Mouse (Mus musculus): Measurements from ENCODE around the gene Best1. TPM values are rescaled to one million over a fixed set of nuclear protein-coding genes. Genes with fewer than 3 reads are reported as not detected.

Best1 gene
- polyA plus RNA-seq, 1 experiment from 2014 or later, result 1.1 TPM

GRCm38 (mm10) chr19:10041388-10042148 is 40.1 kb upstream of the Best1 start, which contains the start of gene Fads3:
Gene Fads3 (plus strand): TSS chr19:10041569.
- no peak within 1 kb of the TSS for H3K27ac ChIP-seq (ENCODE audit: low read depth, low read length)
- peak within 1 kb of the TSS; percentile 61 for H3K9ac ChIP-seq (ENCODE audit: low read depth, low read length)
- peaks cover 27% of the 10 kb centered on the region for H3K4me1 ChIP-seq (ENCODE audit: control insufficient read depth, insufficient read depth, low read length)
- H3K9me3 ChIP-seq (ENCODE audit: control insufficient read depth, low read length), result no peaks in the 10 kb centered on the region
- peak within 1 kb of the TSS; percentile 78 for H3K4me2 ChIP-seq (replicated peaks; ENCODE audit: low read depth, low read length)
- peak; percentile 94 for ATAC-seq (ENCODE audit: low FRiP score, low TSS enrichment)
- no peaks in the 10 kb centered on the region for H3K27me3 ChIP-seq (ENCODE audit: control insufficient read depth, insufficient read depth, low read length)
- H3K4me3 ChIP-seq (ENCODE audit: low read length), result peak within 1 kb of the TSS; percentile 53
- H3K36me3 ChIP-seq (ENCODE audit: control insufficient read depth, insufficient read depth, low read length), result no peaks in the 10 kb centered on the region
- WGBS, result under 1% methylated on average over 69 of the region's 69 CpGs

GRCm38 (mm10) chr19:10040866-10041387 is 39.5 kb upstream of the Best1 start:
- peak overlapping the region; percentile 61; the same call in 1 of the 2 replicates for H3K9ac ChIP-seq (ENCODE audit: low read depth, low read length)
- no peaks in the 10 kb centered on the region for H3K9me3 ChIP-seq (ENCODE audit: control insufficient read depth, low read length)
- no peak overlapping the region for H3K27ac ChIP-seq (ENCODE audit: low read depth, low read length)
- WGBS, result 7% methylated on average over 20 of the region's 20 CpGs
- peak overlapping the region; percentile 53 for H3K4me3 ChIP-seq (ENCODE audit: low read length)
- ATAC-seq (ENCODE audit: low FRiP score, low TSS enrichment), result no peak
- peaks cover 27% of the 10 kb centered on the region for H3K4me1 ChIP-seq (ENCODE audit: control insufficient read depth, insufficient read depth, low read length)
- H3K27me3 ChIP-seq (ENCODE audit: control insufficient read depth, insufficient read depth, low read length), result no peaks in the 10 kb centered on the region
- no peaks in the 10 kb centered on the region for H3K36me3 ChIP-seq (ENCODE audit: control insufficient read depth, insufficient read depth, low read length)
- H3K4me2 ChIP-seq (replicated peaks; ENCODE audit: low read depth, low read length), result peak overlapping the region; percentile 78

GRCm38 (mm10) chr19:10039615-10040014 is 38.2 kb upstream of the Best1 start:
- peaks cover 27% of the 10 kb centered on the region for H3K4me1 ChIP-seq (ENCODE audit: control insufficient read depth, insufficient read depth, low read length)
- 86% methylated on average over 2 of the region's 2 CpGs for WGBS
- no peaks in the 10 kb centered on the region for H3K27me3 ChIP-seq (ENCODE audit: control insufficient read depth, insufficient read depth, low read length)
- no peaks in the 10 kb centered on the region for H3K9me3 ChIP-seq (ENCODE audit: control insufficient read depth, low read length)
- H3K4me3 ChIP-seq (ENCODE audit: low read length), result no peak overlapping the region
- H3K4me2 ChIP-seq (replicated peaks; ENCODE audit: low read depth, low read length), result no peak overlapping the region
- no peak for ATAC-seq (ENCODE audit: low FRiP score, low TSS enrichment)
- H3K36me3 ChIP-seq (ENCODE audit: control insufficient read depth, insufficient read depth, low read length), result no peaks in the 10 kb centered on the region
- no peak overlapping the region for H3K9ac ChIP-seq (ENCODE audit: low read depth, low read length)
- H3K27ac ChIP-seq (ENCODE audit: low read depth, low read length), result no peak overlapping the region

GRCm38 (mm10) chr19:10038910-10039309 is 37.5 kb upstream of the Best1 start:
- whole genome bisulfite sequencing, result 10% methylated on average over 3 of the region's 3 CpGs
- H3K4me1 ChIP-seq (ENCODE audit: control insufficient read depth, insufficient read depth, low read length), result peaks cover 27% of the 10 kb centered on the region
- H3K36me3 ChIP-seq (ENCODE audit: control insufficient read depth, insufficient read depth, low read length), result no peaks in the 10 kb centered on the region
- H3K27me3 ChIP-seq (ENCODE audit: control insufficient read depth, insufficient read depth, low read length), result no peaks in the 10 kb centered on the region
- ATAC-seq (ENCODE audit: low FRiP score, low TSS enrichment), result no peak
- H3K4me2 ChIP-seq (replicated peaks; ENCODE audit: low read depth, low read length), result no peak overlapping the region
- no peak overlapping the region for H3K9ac ChIP-seq (ENCODE audit: low read depth, low read length)
- H3K27ac ChIP-seq (ENCODE audit: low read depth, low read length), result no peak overlapping the region
- no peak overlapping the region for H3K4me3 ChIP-seq (ENCODE audit: low read length)
- H3K9me3 ChIP-seq (ENCODE audit: control insufficient read depth, low read length), result no peaks in the 10 kb centered on the region

- H3K27me3 ChIP-seq (ENCODE audit: control insufficient read depth, insufficient read depth, low read length), result no peaks in the 10 kb centered on the region
- H3K4me3 ChIP-seq (ENCODE audit: low read length), result no peak overlapping the region
- WGBS, result 83% methylated on average over 3 of the region's 3 CpGs
- peaks cover 27% of the 10 kb centered on the region for H3K4me1 ChIP-seq (ENCODE audit: control insufficient read depth, insufficient read depth, low read length)
- no peaks in the 10 kb centered on the region for H3K9me3 ChIP-seq (ENCODE audit: control insufficient read depth, low read length)
- no peak overlapping the region for H3K27ac ChIP-seq (ENCODE audit: low read depth, low read length)
- H3K4me2 ChIP-seq (replicated peaks; ENCODE audit: low read depth, low read length), result no peak overlapping the region
- no peak for ATAC-seq (ENCODE audit: low FRiP score, low TSS enrichment)
- H3K36me3 ChIP-seq (ENCODE audit: control insufficient read depth, insufficient read depth, low read length), result no peaks in the 10 kb centered on the region
- no peak overlapping the region for H3K9ac ChIP-seq (ENCODE audit: low read depth, low read length)
Measured at GRCm38 (mm10) chr19:10038364-10038763, 36.9 kb upstream of the Best1 start.

GRCm38 (mm10) chr19:10037534-10037933 is 36.1 kb upstream of the Best1 start:
- Histone ChIP-seq H3K27me3 (ENCODE audit: control insufficient read depth, insufficient read depth, low read length) (no peaks in the 10 kb centered on the region), H3K4me3 (ENCODE audit: low read length) (no peak overlapping the region), H3K4me1 (ENCODE audit: control insufficient read depth, insufficient read depth, low read length) (peaks cover 22% of the 10 kb centered on the region), H3K9me3 (ENCODE audit: control insufficient read depth, low read length) (no peaks in the 10 kb centered on the region), H3K36me3 (ENCODE audit: control insufficient read depth, insufficient read depth, low read length) (no peaks in the 10 kb centered on the region), H3K27ac (ENCODE audit: low read depth, low read length) (no peak overlapping the region), H3K9ac (ENCODE audit: low read depth, low read length) (no peak overlapping the region), H3K4me2 (replicated peaks; ENCODE audit: low read depth, low read length) (no peak overlapping the region)
- WGBS, result 57% methylated on average over 2 of the region's 2 CpGs
- no peak for ATAC-seq (ENCODE audit: low FRiP score, low TSS enrichment)

- no peak overlapping the region for H3K27ac ChIP-seq (ENCODE audit: low read depth, low read length)
- WGBS, result 60% methylated on average over 8 of the region's 8 CpGs
- no peaks in the 10 kb centered on the region for H3K9me3 ChIP-seq (ENCODE audit: control insufficient read depth, low read length)
- no peak overlapping the region for H3K4me2 ChIP-seq (replicated peaks; ENCODE audit: low read depth, low read length)
- peaks cover 10% of the 10 kb centered on the region for H3K4me1 ChIP-seq (ENCODE audit: control insufficient read depth, insufficient read depth, low read length)
- H3K27me3 ChIP-seq (ENCODE audit: control insufficient read depth, insufficient read depth, low read length), result no peaks in the 10 kb centered on the region
- no peak overlapping the region for H3K9ac ChIP-seq (ENCODE audit: low read depth, low read length)
- H3K4me3 ChIP-seq (ENCODE audit: low read length), result no peak overlapping the region
- H3K36me3 ChIP-seq (ENCODE audit: control insufficient read depth, insufficient read depth, low read length), result no peaks in the 10 kb centered on the region
- peak; percentile 75 for ATAC-seq (ENCODE audit: low FRiP score, low TSS enrichment)
Measured at GRCm38 (mm10) chr19:10034785-10035447, 33.5 kb upstream of the Best1 start.

GRCm38 (mm10) chr19:10034356-10034755 is 32.9 kb upstream of the Best1 start:
- Histone ChIP-seq H3K4me2 (replicated peaks; ENCODE audit: low read depth, low read length) (no peak overlapping the region), H3K36me3 (ENCODE audit: control insufficient read depth, insufficient read depth, low read length) (no peaks in the 10 kb centered on the region), H3K9ac (ENCODE audit: low read depth, low read length) (no peak overlapping the region), H3K4me1 (ENCODE audit: control insufficient read depth, insufficient read depth, low read length) (peaks cover 10% of the 10 kb centered on the region), H3K27me3 (ENCODE audit: control insufficient read depth, insufficient read depth, low read length) (no peaks in the 10 kb centered on the region), H3K4me3 (ENCODE audit: low read length) (no peak overlapping the region), H3K9me3 (ENCODE audit: control insufficient read depth, low read length) (no peaks in the 10 kb centered on the region), H3K27ac (ENCODE audit: low read depth, low read length) (no peak overlapping the region)
- WGBS, result 80% methylated on average over 5 of the region's 5 CpGs
- ATAC-seq (ENCODE audit: low FRiP score, low TSS enrichment), result no peak
